Mouse (Mus musculus) neural tube, embryonic 13.5 days (tissue): ENCODE measurements at regions not wholly inside any gene's neighbourhood (a gene's known extent, or its start where the extent isn't known, plus 50 kb on each side); places are given as distances from the start of the nearest gene placed in this dataset.

Source experiments
- ATAC-seq: fragments of 200-750 bp; cut with Nextera tagmentation; 2 replicates; pipeline ENCODE4 v1.8.0; 2017; ENCODE audit warnings: low read depth, mild to moderate bottlenecking, moderate TSS enrichment, moderate library complexity
- H3K27ac ChIP-seq: fragments of 300-500 bp; sonication (generic); replicated peaks from 2 replicates; pipeline ENCODE4 v1.5.1; 2015; ENCODE audit warnings: moderate library complexity, mild to moderate bottlenecking, inconsistent platforms
- H3K27me3 ChIP-seq: fragments of 300-500 bp; sonication (generic); 2 replicates; pipeline ENCODE4 v1.6.1; 2015; ENCODE audit warnings: mild to moderate bottlenecking, inconsistent platforms
- H3K36me3 ChIP-seq: fragments of 300-500 bp; sonication (generic); 2 replicates; pipeline ENCODE4 v1.6.1; 2015; ENCODE audit warnings: mild to moderate bottlenecking, inconsistent platforms
- H3K4me1 ChIP-seq: fragments of 300-500 bp; sonication (generic); replicated peaks from 2 replicates; pipeline ENCODE4 v1.6.1; 2015; ENCODE audit warnings: inconsistent platforms
- H3K4me2 ChIP-seq: fragments of 300-500 bp; sonication (generic); 2 replicates; pipeline ENCODE4 v1.6.1; 2015; ENCODE audit warnings: inconsistent platforms, mild to moderate bottlenecking, moderate library complexity
- H3K4me3 ChIP-seq: fragments of 300-500 bp; sonication (generic); 2 replicates; pipeline ENCODE4 v1.5.1; 2015; ENCODE audit warnings: mild to moderate bottlenecking, inconsistent platforms
- H3K9ac ChIP-seq: fragments of 300-500 bp; sonication (generic); 2 replicates; pipeline ENCODE4 v1.6.1; 2015; ENCODE audit warnings: moderate library complexity, mild to moderate bottlenecking, inconsistent platforms
- H3K9me3 ChIP-seq: fragments of 300-500 bp; sonication (generic); 2 replicates; pipeline ENCODE4 v1.6.1; 2016; ENCODE audit warnings: inconsistent platforms
- WGBS: fragments of 180-500 bp; shearing (Covaris S2); methylation state at CpG from one replicate; pipeline ENCODE4 v1.1.7; 2015; 5-methylcytosine and 5-hydroxymethylcytosine counted together

- H3K4me2 ChIP-seq: no peak overlapping the region
- no peak overlapping the region for H3K9ac ChIP-seq
- no peaks in the 10 kb centered on the region for H3K9me3 ChIP-seq
- H3K27me3 ChIP-seq: no peaks in the 10 kb centered on the region
- peak; percentile 64; the same call in 1 of the 2 replicates for ATAC-seq
- no peak overlapping the region for H3K27ac ChIP-seq
- H3K36me3 ChIP-seq: no peaks in the 10 kb centered on the region
- no peak overlapping the region for H3K4me3 ChIP-seq
- WGBS: 40% methylated on average over 10 of the region's 10 CpGs
- peaks cover 16% of the 10 kb centered on the region; the same call in 1 of the 2 replicates for H3K4me1 ChIP-seq
Measured at GRCm38 (mm10) chr16:21322437-21322836, 100.5 kb upstream of the Vps8 start.

GRCm38 (mm10) chr16:21323446-21324034, 99.4 kb upstream of the Vps8 start:
- 84% methylated on average over 3 of the region's 3 CpGs for WGBS
- no peak overlapping the region for H3K4me3 ChIP-seq

GRCm38 (mm10) chr16:21327969-21328368, 94.9 kb upstream of the Vps8 start:
- ATAC-seq: no peak
- WGBS: 91% methylated on average over 4 of the region's 4 CpGs

More at GRCm38 (mm10) chr16:21323446-21324034, 99.4 kb upstream of the Vps8 start:
- no peaks in the 10 kb centered on the region for H3K9me3 ChIP-seq
- no peak for ATAC-seq
- no peak overlapping the region for H3K27ac ChIP-seq
- no peaks in the 10 kb centered on the region for H3K36me3 ChIP-seq
- H3K27me3 ChIP-seq: no peaks in the 10 kb centered on the region
- H3K4me1 ChIP-seq: peaks cover 16% of the 10 kb centered on the region; the same call in 1 of the 2 replicates
- no peak overlapping the region for H3K4me2 ChIP-seq
- no peak overlapping the region for H3K9ac ChIP-seq

DNA sequence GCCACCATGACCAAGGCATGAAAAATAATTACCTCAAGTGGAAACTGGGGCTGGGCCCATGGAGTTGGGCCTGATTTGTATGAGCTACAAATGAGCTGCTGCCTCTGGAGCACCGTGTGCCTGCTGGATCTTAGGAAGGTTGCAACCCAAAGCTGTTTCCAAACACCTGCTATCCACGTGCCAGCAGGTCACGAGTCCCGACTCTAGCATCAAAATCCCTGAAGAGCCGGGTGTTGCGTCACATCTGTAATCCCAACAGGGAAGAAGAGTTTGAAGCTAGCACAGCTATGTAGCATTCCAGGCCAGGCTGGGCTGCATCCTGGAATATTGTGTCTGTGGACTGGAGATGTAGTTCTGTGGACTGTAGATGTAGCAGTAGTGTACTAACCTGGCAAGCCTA, 93.7 kb upstream of the Vps8 start:
- no peak for ATAC-seq
- no peaks in the 10 kb centered on the region for H3K36me3 ChIP-seq
- peaks cover 25% of the 10 kb centered on the region for H3K4me1 ChIP-seq
- no peak overlapping the region for H3K9ac ChIP-seq
- H3K9me3 ChIP-seq: no peaks in the 10 kb centered on the region
- no peak overlapping the region for H3K27ac ChIP-seq
- H3K27me3 ChIP-seq: no peaks in the 10 kb centered on the region
- no peak overlapping the region for H3K4me3 ChIP-seq
- no peak overlapping the region for H3K4me2 ChIP-seq
- 91% methylated on average over 6 of the region's 6 CpGs for WGBS

More at GRCm38 (mm10) chr16:21327969-21328368, 94.9 kb upstream of the Vps8 start:
- H3K27me3 ChIP-seq: no peaks in the 10 kb centered on the region
- no peak overlapping the region for H3K27ac ChIP-seq
- H3K9ac ChIP-seq: no peak overlapping the region
- no peak overlapping the region for H3K4me2 ChIP-seq
- no peak overlapping the region for H3K4me3 ChIP-seq
- no peaks in the 10 kb centered on the region for H3K9me3 ChIP-seq
- H3K36me3 ChIP-seq: no peaks in the 10 kb centered on the region
- H3K4me1 ChIP-seq: peaks cover 20% of the 10 kb centered on the region

DNA sequence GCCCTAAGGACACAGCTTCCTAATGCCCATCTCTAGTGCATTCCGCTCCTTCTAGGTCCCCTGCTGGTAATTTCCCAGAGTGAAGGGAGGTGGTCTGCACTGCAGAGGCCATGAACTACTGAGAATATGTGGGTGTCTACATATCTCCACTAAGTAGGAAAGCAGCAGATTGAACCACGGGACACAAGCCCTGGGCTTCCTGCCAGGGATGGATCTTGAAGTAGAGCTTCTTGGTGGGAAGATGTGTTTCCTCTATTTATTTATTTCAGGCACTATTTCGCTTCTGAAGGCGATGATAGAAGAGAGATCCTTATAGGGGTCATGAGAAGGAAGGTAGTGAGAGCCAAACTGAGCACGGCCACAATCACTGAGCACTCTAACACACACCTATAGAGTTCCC, 91.7 kb upstream of the Vps8 start:
- peak overlapping the region; percentile 79 for H3K4me2 ChIP-seq
- no peak overlapping the region for H3K27ac ChIP-seq
- H3K4me3 ChIP-seq: peak overlapping the region; percentile 1; the same call in 1 of the 2 replicates
- WGBS: 86% methylated on average over 5 of the region's 5 CpGs
- no peaks in the 10 kb centered on the region for H3K27me3 ChIP-seq
- peaks cover 28% of the 10 kb centered on the region for H3K4me1 ChIP-seq
- no peaks in the 10 kb centered on the region for H3K9me3 ChIP-seq
- H3K36me3 ChIP-seq: no peaks in the 10 kb centered on the region
- H3K9ac ChIP-seq: no peak overlapping the region
- ATAC-seq: no peak

DNA sequence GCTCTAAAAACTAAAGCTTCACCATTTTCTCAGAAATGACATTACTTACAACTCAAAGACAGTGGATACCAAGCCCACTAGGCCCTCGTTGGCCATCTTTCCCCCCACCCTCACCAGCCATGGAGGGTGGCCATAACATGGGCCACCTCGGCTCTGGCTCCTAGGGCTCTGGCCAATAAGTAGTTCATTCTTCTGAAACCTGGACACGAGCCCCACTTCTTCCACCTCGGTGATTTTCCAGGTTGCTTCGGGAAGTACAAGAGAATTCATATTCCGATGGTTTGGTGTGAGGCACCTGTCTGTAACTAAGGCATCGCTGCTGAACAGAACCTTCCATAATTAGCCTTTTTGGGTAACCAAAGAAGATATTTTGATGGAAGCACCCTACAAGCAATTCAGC, 90.5 kb upstream of the Vps8 start:
- H3K27ac ChIP-seq: peak overlapping the region; percentile 98
- peaks cover 28% of the 10 kb centered on the region for H3K4me1 ChIP-seq
- H3K4me2 ChIP-seq: peak overlapping the region; percentile 79
- no peaks in the 10 kb centered on the region for H3K27me3 ChIP-seq
- no peak for ATAC-seq
- peak overlapping the region; percentile 66 for H3K4me3 ChIP-seq
- WGBS: 64% methylated on average over 7 of the region's 7 CpGs
- no peaks in the 10 kb centered on the region for H3K36me3 ChIP-seq
- H3K9ac ChIP-seq: peak overlapping the region; percentile 88
- no peaks in the 10 kb centered on the region for H3K9me3 ChIP-seq

GRCm38 (mm10) chr16:21332862-21333222, 90.1 kb upstream of the Vps8 start:
- 1% methylated on average over 14 of the region's 14 CpGs for WGBS

GRCm38 (mm10) chr16:21333223-21333951, 89.5 kb upstream of the Vps8 start:
- ATAC-seq: peak; percentile 94
- Histone ChIP-seq H3K4me2 (peak overlapping the region; percentile 79), H3K27ac (peak overlapping the region; percentile 98), H3K4me3 (peak overlapping the region; percentile 66), H3K27me3 (no peaks in the 10 kb centered on the region), H3K9me3 (no peaks in the 10 kb centered on the region), H3K36me3 (no peaks in the 10 kb centered on the region), H3K9ac (peak overlapping the region; percentile 88), H3K4me1 (peaks cover 28% of the 10 kb centered on the region)
- WGBS: 2% methylated on average over 44 of the region's 44 CpGs

More at GRCm38 (mm10) chr16:21332862-21333222, 90.1 kb upstream of the Vps8 start:
- Histone ChIP-seq H3K4me3 (peak overlapping the region; percentile 66), H3K27ac (peak overlapping the region; percentile 98), H3K36me3 (no peaks in the 10 kb centered on the region), H3K27me3 (no peaks in the 10 kb centered on the region), H3K4me1 (peaks cover 28% of the 10 kb centered on the region), H3K9me3 (no peaks in the 10 kb centered on the region), H3K9ac (peak overlapping the region; percentile 88), H3K4me2 (peak overlapping the region; percentile 79)
- ATAC-seq: no peak; the same call in 1 of the 2 replicates

- H3K9me3 ChIP-seq: no peaks in the 10 kb centered on the region
- H3K27me3 ChIP-seq: no peaks in the 10 kb centered on the region
- H3K9ac ChIP-seq: peak overlapping the region; percentile 27; the same call in 1 of the 2 replicates
- peak overlapping the region; percentile 93 for H3K27ac ChIP-seq
- no peak overlapping the region for H3K4me3 ChIP-seq
- peaks cover 29% of the 10 kb centered on the region for H3K4me1 ChIP-seq
- H3K4me2 ChIP-seq: no peak overlapping the region
- ATAC-seq: peak; percentile 10
- WGBS: 52% methylated on average over 6 of the region's 6 CpGs
- H3K36me3 ChIP-seq: no peaks in the 10 kb centered on the region
Measured at GRCm38 (mm10) chr16:21339061-21339459, 83.9 kb upstream of the Vps8 start.

DNA sequence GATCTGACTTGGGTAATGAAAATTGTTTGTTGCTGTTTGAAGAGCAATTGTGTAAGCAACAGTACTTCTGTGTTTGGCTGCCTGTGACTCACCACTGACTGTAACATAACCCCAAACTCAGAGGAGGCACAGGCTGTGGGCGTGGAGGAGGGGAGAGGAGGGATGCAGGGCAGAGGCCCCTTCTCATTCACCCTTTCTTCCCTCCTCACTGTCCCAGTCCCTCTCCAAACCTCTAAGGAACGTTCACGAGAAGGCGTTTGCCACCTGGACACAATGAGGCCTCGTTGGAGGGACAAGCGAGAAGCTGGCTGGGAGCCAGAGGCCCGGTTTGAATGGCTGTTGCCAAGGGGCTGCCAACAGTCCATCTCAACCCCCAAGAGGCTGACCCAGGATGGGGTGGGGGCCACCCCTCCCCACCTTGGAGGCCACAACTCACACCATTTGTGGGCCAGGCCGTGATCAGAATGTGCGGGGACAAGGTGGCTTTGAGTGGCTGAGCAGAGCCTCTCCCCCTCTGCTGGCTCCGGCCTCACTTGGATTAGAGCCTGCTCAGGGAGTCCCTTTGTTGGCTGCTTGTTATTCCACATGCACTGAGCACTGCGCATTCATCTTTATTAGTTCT, 83.3 kb upstream of the Vps8 start:
- ATAC-seq: peak; percentile 94
- Histone ChIP-seq H3K9ac (peak overlapping the region; percentile 27; the same call in 1 of the 2 replicates), H3K4me1 (peaks cover 25% of the 10 kb centered on the region), H3K4me2 (peak overlapping the region; percentile 24; the same call in 1 of the 2 replicates), H3K36me3 (no peaks in the 10 kb centered on the region), H3K27ac (peak overlapping the region; percentile 93), H3K9me3 (no peaks in the 10 kb centered on the region), H3K4me3 (no peak overlapping the region), H3K27me3 (no peaks in the 10 kb centered on the region)
- 14% methylated on average over 11 of the region's 11 CpGs for WGBS

GRCm38 (mm10) chr16:21340136-21340535, 82.8 kb upstream of the Vps8 start:
- Histone ChIP-seq H3K9me3 (no peaks in the 10 kb centered on the region), H3K36me3 (no peaks in the 10 kb centered on the region), H3K9ac (no peak overlapping the region), H3K27me3 (no peaks in the 10 kb centered on the region), H3K27ac (peak overlapping the region; percentile 93), H3K4me3 (no peak overlapping the region), H3K4me1 (peaks cover 25% of the 10 kb centered on the region), H3K4me2 (peak overlapping the region; percentile 24; the same call in 1 of the 2 replicates)
- WGBS: 14% methylated on average over 7 of the region's 7 CpGs
- peak; percentile 51 for ATAC-seq

DNA sequence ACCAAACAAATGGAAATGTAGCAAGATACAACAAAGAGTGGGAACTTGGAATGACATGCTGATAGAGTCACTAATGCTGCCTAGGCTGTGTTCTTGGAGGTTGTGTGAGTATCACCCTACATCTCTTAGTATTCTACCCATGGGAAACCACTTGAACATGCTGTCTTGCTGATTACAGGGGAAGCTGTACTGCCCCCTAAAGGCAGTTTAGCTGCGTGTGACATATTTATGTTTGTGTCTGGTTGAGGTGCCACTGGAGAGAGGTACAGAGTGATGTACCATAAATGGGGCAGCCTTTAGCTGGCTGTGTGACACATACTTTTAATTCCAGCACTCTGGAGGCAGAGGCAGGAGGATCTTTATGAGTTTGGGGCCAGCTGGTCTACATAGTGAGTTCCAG, 73.0 kb upstream of the Vps8 start:
- Histone ChIP-seq H3K9ac (no peak overlapping the region), H3K9me3 (no peaks in the 10 kb centered on the region), H3K4me3 (no peak overlapping the region), H3K27me3 (no peaks in the 10 kb centered on the region), H3K4me1 (no peaks in the 10 kb centered on the region), H3K27ac (no peak overlapping the region), H3K36me3 (no peaks in the 10 kb centered on the region), H3K4me2 (no peak overlapping the region)
- ATAC-seq: no peak
- 65% methylated on average over 1 of the region's 1 CpGs for WGBS
